Mouse (Mus musculus) forebrain, embryonic 14.5 days (tissue): Measurements from ENCODE around the gene Armh3. TPM values are rescaled to one million over a fixed set of nuclear protein-coding genes. Genes with fewer than 3 reads are reported as not detected.
"Not testable (repeated sequence)": the region's sequence is repeated elsewhere in the genome, so short reads cannot be mapped to it uniquely, and the experiment has no call there.

Source experiments
- ATAC-seq: fragments of 200-750 bp; cut with Nextera tagmentation; 2 replicates; pipeline ENCODE4 v1.8.0; 2017; ENCODE audit warnings: mild to moderate bottlenecking, moderate library complexity
- DNase-seq: peaks from one replicate; pipeline ENCODE4 v3.0.0-alpha.2; 2015; ENCODE audit warnings: low spot score
- H3K27ac ChIP-seq: fragments of 300-500 bp; sonication (generic); 2 replicates; pipeline ENCODE4 v1.5.1; 2014; ENCODE audit warnings: low read depth, mild to moderate bottlenecking, control low read depth, low read length, moderate library complexity
- H3K27me3 ChIP-seq: fragments of 300-500 bp; sonication (generic); replicated peaks from 2 replicates; pipeline ENCODE4 v1.6.1; 2014; ENCODE audit warnings: low read length, control low read depth, mixed read lengths; ENCODE audit not compliant: control insufficient read depth, insufficient read depth
- H3K36me3 ChIP-seq: fragments of 300-500 bp; sonication (generic); 2 replicates; pipeline ENCODE4 v1.6.1; 2014; ENCODE audit warnings: low read length, control low read depth; ENCODE audit not compliant: control insufficient read depth, insufficient read depth
- H3K4me1 ChIP-seq: fragments of 300-500 bp; sonication (generic); 2 replicates; pipeline ENCODE4 v1.6.1; 2014; ENCODE audit warnings: antibody characterized with exemption, low read length, control low read depth; ENCODE audit not compliant: control insufficient read depth, insufficient read depth
- H3K4me2 ChIP-seq: fragments of 300-500 bp; sonication (generic); 2 replicates; pipeline ENCODE4 v1.6.1; 2014; ENCODE audit warnings: mild to moderate bottlenecking, control low read depth, low read length
- H3K4me3 ChIP-seq: fragments of 300-500 bp; sonication (generic); 2 replicates; pipeline ENCODE4 v1.5.1; 2014; ENCODE audit warnings: low read depth, low read length, control low read depth
- H3K9ac ChIP-seq: fragments of 300-500 bp; sonication (generic); 2 replicates; pipeline ENCODE4 v1.6.1; 2014; ENCODE audit warnings: mild to moderate bottlenecking, low read length, control low read depth, moderate library complexity
- H3K9me3 ChIP-seq: fragments of 300-500 bp; sonication (generic); replicated peaks from 2 replicates; pipeline ENCODE4 v1.6.1; 2016; ENCODE audit warnings: low read length, control low read depth, mixed read lengths; ENCODE audit not compliant: control insufficient read depth
- WGBS: fragments of 180-500 bp; shearing (Covaris S2); extraction: QIAGEN DNeasy Blood & Tissue Kit; methylation state at CpG from one replicate; pipeline ENCODE4 v1.1.7; 2014; 5-methylcytosine and 5-hydroxymethylcytosine counted together
- polyA plus RNA-seq: library from polyadenylated mRNA; unstranded; fragments of >200 nt; fragmentation: Nextera tagmentation; extraction: Ambion mirVana; gene quantifications from 2 replicates; pipeline ENCODE4 v1.2.1, GENCODE M21; 2014

Armh3 gene
- polyA plus RNA-seq, 1 experiment from 2014 or later = 17.0 TPM

GRCm38 (mm10) chr19:45999378-45999777 is 1.1 kb upstream of the Armh3 start:
- Histone ChIP-seq H3K27ac (no peak overlapping the region), H3K4me3 (no peak overlapping the region), H3K36me3 (no peaks in the 10 kb centered on the region), H3K4me1 (peaks cover 9% of the 10 kb centered on the region), H3K9ac (no peak overlapping the region), H3K9me3 (no peaks in the 10 kb centered on the region), H3K4me2 (no peak overlapping the region), H3K27me3 (no peaks in the 10 kb centered on the region)
- ATAC-seq (no peak), DNase-seq (no peak)
- WGBS = 71% methylated on average over 1 of the region's 1 CpGs

DNA sequence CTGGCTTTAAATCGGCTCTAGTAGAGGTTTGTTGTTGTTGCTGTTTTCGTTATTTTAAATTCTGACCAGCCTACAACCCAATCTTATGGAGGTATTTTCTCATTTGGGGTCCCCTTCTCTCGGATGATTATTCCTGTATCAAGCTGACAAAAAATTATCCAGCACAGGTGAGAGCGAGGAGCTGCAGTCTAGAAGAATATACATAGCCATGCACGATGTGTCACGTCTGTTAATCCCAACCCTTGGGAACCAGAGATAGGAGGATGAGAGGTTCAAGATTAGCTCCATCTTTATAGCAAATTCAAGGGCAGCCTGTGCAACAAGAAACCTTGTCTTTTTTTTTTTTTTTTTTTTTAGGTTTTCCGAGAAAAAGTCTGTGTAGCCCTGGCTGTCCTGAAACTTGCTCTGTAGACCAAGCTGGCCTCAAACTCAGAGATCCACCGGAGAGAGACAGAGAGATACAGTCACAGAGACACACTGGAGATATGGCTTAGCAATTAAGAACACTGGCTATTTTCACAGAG is 468 bp upstream of the Armh3 start:
- WGBS = 12% methylated on average over 8 of the region's 8 CpGs
- no peak overlapping the region for H3K27ac ChIP-seq
- DNase-seq (no peak), ATAC-seq (peak; percentile 43)
- H3K27me3 ChIP-seq = no peaks in the 10 kb centered on the region
- H3K4me2 ChIP-seq = peak overlapping the region; percentile 72
- peaks cover 7% of the 10 kb centered on the region for H3K4me1 ChIP-seq
- H3K9ac ChIP-seq = peak overlapping the region; percentile 54
- H3K4me3 ChIP-seq = peak overlapping the region; percentile 82
- no peaks in the 10 kb centered on the region for H3K36me3 ChIP-seq
- H3K9me3 ChIP-seq = no peaks in the 10 kb centered on the region

GRCm38 (mm10) chr19:45997365-45997764 is 923 bp downstream of the Armh3 start:
- DNase-seq = no peak
- Histone ChIP-seq H3K27ac (no peak overlapping the region), H3K4me2 (peak overlapping the region; percentile 72), H3K9ac (peak overlapping the region; percentile 90; the same call in 1 of the 2 replicates), H3K27me3 (no peaks in the 10 kb centered on the region), H3K36me3 (no peaks in the 10 kb centered on the region), H3K4me3 (peak overlapping the region; percentile 82), H3K9me3 (no peaks in the 10 kb centered on the region), H3K4me1 (peaks cover 4% of the 10 kb centered on the region; the same call in 1 of the 2 replicates)
- no peak for ATAC-seq
- WGBS = 65% methylated on average over 5 of the region's 5 CpGs

DNA sequence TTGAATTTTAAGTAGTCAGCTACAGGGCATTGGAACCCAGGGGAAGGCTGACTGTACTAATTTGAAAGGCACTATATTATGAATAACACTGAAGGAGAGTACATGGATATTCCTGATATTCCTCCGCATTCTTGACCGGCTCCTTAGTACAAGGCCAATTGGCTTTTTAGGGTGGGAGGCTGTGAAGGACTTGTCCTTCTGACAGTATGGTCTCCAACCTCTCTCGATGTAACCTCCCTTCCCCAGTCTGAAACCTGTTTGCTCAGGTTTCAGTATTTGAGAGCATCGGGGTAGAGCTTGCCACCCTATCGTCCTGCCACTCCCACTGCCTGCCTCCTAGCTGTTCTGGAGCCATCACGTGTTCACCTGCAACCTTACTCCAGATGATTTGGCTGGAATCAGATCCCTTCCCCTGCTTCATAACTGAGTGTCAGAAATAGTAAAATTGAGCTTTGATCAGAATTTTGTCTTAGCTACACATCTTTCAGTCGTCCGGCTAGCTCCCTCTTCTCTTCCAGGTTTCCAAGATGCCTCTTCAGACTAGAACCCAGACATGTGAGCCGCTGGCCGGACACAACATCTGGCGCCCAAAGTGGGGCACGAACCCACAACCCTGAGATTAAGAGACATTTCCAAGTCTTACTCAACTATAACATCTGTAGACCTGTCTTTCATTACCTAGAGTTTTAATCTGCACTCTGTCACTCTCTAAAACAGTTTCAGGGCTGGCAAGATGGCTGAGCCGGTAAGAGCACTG is 4.1 kb downstream of the Armh3 start:
- H3K9me3 ChIP-seq = no peaks in the 10 kb centered on the region
- no peaks in the 10 kb centered on the region for H3K27me3 ChIP-seq
- ATAC-seq = no peak
- H3K36me3 ChIP-seq = no peaks in the 10 kb centered on the region
- no peak overlapping the region for H3K9ac ChIP-seq
- H3K4me2 ChIP-seq = no peak overlapping the region
- H3K4me3 ChIP-seq = no peak overlapping the region
- 97% methylated on average over 13 of the region's 13 CpGs for WGBS
- no peak overlapping the region for H3K27ac ChIP-seq
- H3K4me1 ChIP-seq = peaks cover 4% of the 10 kb centered on the region; the same call in 1 of the 2 replicates
- no peak for DNase-seq

DNA sequence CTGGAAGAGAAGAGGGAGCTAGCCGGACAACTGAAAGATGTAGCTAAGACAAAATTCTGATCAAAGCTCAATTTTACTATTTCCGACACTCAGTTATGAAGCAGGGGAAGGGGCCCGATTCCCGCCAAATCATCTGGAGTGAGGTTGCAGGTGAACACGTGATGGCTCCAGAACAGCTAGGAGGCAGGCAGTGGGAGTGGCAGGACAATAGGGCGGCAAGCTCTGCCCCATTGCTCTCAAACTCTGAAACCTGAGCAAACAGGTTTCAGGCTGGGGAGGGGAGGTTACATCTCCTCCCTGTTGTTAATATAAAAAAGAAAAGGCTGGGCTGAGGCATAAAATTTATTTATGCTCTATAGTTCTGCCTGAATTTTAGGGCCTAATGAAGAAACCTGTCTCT is 4.8 kb downstream of the Armh3 start:
- H3K36me3 ChIP-seq, DNase-seq, H3K27me3 ChIP-seq, H3K9ac ChIP-seq, H3K27ac ChIP-seq, H3K4me3 ChIP-seq, H3K4me1 ChIP-seq, H3K4me2 ChIP-seq, ATAC-seq, H3K9me3 ChIP-seq: not testable (repeated sequence)
- 90% methylated on average over 6 of the region's 6 CpGs for WGBS

DNA sequence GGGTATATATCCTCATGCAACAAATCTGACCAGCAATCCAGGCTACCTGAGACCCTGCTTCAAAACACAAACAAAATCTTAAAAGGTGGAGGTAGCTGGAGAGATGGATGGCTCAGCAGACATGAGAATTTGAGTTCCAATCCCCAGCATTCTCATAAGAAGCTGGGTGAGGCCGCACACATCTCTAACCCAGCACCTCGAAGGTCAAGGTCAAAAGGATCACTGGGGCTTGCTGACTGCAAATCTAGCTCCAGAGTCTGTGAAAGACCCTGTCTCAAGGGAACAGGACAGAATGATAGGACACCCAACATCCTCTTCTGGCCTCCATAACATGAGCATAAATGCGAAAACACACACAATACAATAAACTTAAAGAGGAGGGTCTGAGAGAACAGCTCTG is 7.1 kb downstream of the Armh3 start:
- ATAC-seq = no peak
- 97% methylated on average over 3 of the region's 3 CpGs for WGBS

DNA sequence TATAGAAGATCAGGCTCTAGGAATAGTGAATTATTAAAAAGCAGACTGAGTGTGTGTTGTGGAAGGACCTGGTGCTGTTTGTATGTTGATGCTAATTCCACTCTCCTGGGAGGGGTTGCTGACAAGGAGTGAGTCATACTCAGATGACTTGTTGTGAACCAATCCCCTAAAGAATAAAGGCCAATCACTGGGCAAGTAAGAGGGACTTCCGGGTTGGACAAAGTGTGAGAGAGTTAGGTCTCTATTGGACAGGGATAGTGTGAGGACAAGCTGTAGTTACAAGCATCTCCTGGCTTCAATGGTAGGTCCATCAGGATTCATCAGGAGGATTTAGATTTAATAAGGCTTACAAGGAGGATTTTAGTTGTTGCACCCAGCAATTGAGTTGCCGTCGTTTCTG is 10.1 kb downstream of the Armh3 start:
- H3K27me3 ChIP-seq = no peaks in the 10 kb centered on the region
- DNase-seq = no peak
- no peak overlapping the region for H3K27ac ChIP-seq
- H3K4me2 ChIP-seq = no peak overlapping the region
- H3K4me1 ChIP-seq = no peaks in the 10 kb centered on the region
- no peak overlapping the region for H3K4me3 ChIP-seq
- no peaks in the 10 kb centered on the region for H3K9me3 ChIP-seq
- ATAC-seq = no peak
- H3K36me3 ChIP-seq = peaks cover 5% of the 10 kb centered on the region; the same call in 1 of the 2 replicates
- no peak overlapping the region for H3K9ac ChIP-seq
- WGBS = 98% methylated on average over 3 of the region's 3 CpGs

More for the DNA sequence above, 7.1 kb downstream of the Armh3 start:
- Histone ChIP-seq H3K9me3 (no peaks in the 10 kb centered on the region), H3K4me1 (no peaks in the 10 kb centered on the region), H3K27ac (no peak overlapping the region), H3K9ac (no peak overlapping the region), H3K4me2 (no peak overlapping the region), H3K36me3 (peaks cover 5% of the 10 kb centered on the region; the same call in 1 of the 2 replicates), H3K27me3 (no peaks in the 10 kb centered on the region), H3K4me3 (no peak overlapping the region)
- no peak for DNase-seq

DNA sequence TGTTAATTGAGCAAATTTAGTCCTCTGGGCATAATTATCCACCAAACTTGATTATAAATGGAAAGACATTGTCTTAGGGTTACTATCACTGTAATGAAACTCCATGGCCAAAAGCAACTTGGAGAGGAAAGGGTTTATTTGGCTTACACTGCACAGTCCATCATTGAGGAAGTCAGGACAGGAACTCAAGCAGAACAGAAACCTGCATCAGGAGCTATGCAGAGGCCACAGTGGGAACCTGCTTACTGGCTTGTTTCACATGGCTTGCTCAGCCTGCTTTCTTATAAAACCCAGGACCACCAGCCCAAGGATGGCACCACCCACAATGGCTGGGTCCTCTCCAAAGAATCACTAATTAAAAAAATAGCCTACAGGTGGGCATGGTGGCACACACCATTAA is 13.9 kb downstream of the Armh3 start:
- no peak for ATAC-seq
- Histone ChIP-seq H3K9me3 (no peaks in the 10 kb centered on the region), H3K9ac (no peak overlapping the region), H3K27ac (no peak overlapping the region), H3K4me2 (no peak overlapping the region), H3K4me1 (no peaks in the 10 kb centered on the region), H3K27me3 (no peaks in the 10 kb centered on the region), H3K36me3 (peaks cover 5% of the 10 kb centered on the region), H3K4me3 (no peak overlapping the region)
- no peak for DNase-seq

- Histone ChIP-seq H3K9ac (no peak overlapping the region), H3K27ac (no peak overlapping the region), H3K4me1 (no peaks in the 10 kb centered on the region; the same call in 1 of the 2 replicates), H3K27me3 (no peaks in the 10 kb centered on the region), H3K36me3 (peaks cover 31% of the 10 kb centered on the region; the same call in 1 of the 2 replicates), H3K9me3 (no peaks in the 10 kb centered on the region), H3K4me2 (no peak overlapping the region), H3K4me3 (no peak overlapping the region)
- no peak for DNase-seq
- ATAC-seq = no peak
- WGBS = 24% methylated on average over 5 of the region's 5 CpGs
Observed at GRCm38 (mm10) chr19:45960770-45961169, 37.5 kb downstream of the Armh3 start.
